Mouse (Mus musculus) embryonic facial prominence, embryonic 13.5 days (tissue): ENCODE results near the gene Gm609. TPM values are rescaled to one million over a fixed set of nuclear protein-coding genes. Genes with fewer than 3 reads are reported as not detected.
"Not testable (repeated sequence)": the region's sequence is repeated elsewhere in the genome, so short reads cannot be mapped to it uniquely, and the experiment has no call there.

Source experiments
- ATAC-seq: fragments of 200-750 bp; cut with Nextera tagmentation; 2 replicates; pipeline ENCODE4 v1.8.0; 2017; ENCODE audit warnings: low read depth; ENCODE audit not compliant: insufficient number of reproducible peaks, insufficient read depth, low FRiP score, low TSS enrichment
- H3K27ac ChIP-seq: fragments of 300-500 bp; sonication (generic); 2 replicates; pipeline ENCODE4 v1.5.1; 2015; ENCODE audit warnings: moderate library complexity, mild to moderate bottlenecking, inconsistent platforms
- H3K27me3 ChIP-seq: fragments of 300-500 bp; sonication (generic); 2 replicates; pipeline ENCODE4 v1.6.1; 2015; ENCODE audit warnings: mild to moderate bottlenecking, inconsistent platforms
- H3K36me3 ChIP-seq: fragments of 300-500 bp; sonication (generic); 2 replicates; pipeline ENCODE4 v1.6.1; 2015; ENCODE audit warnings: mild to moderate bottlenecking, inconsistent platforms
- H3K4me1 ChIP-seq: fragments of 300-500 bp; sonication (generic); 2 replicates; pipeline ENCODE4 v1.6.1; 2015; ENCODE audit warnings: inconsistent platforms
- H3K4me2 ChIP-seq: fragments of 300-500 bp; sonication (generic); 2 replicates; pipeline ENCODE4 v1.6.1; 2015; ENCODE audit warnings: moderate library complexity, mild to moderate bottlenecking, inconsistent platforms
- H3K4me3 ChIP-seq: fragments of 300-500 bp; sonication (generic); 2 replicates; pipeline ENCODE4 v1.5.1; 2015; ENCODE audit warnings: mild to moderate bottlenecking, inconsistent platforms
- H3K9ac ChIP-seq: fragments of 300-500 bp; sonication (generic); 2 replicates; pipeline ENCODE4 v1.6.1; 2015; ENCODE audit warnings: mild to moderate bottlenecking, inconsistent platforms
- H3K9me3 ChIP-seq: fragments of 300-500 bp; sonication (generic); 2 replicates; pipeline ENCODE4 v1.6.1; 2016; ENCODE audit warnings: inconsistent platforms
- WGBS: fragments of 180-500 bp; shearing (Covaris S2); methylation state at CpG from one replicate; pipeline ENCODE4 v1.1.7; 2015; ENCODE audit warnings: mixed read lengths; 5-methylcytosine and 5-hydroxymethylcytosine counted together
- polyA plus RNA-seq: library from polyadenylated mRNA; unstranded; fragments of >200 nt; fragmentation: Nextera tagmentation; extraction: Ambion mirVana; gene quantifications from 2 replicates; pipeline ENCODE4 v1.2.1, GENCODE M21; 2015

Gm609 gene
- polyA plus RNA-seq, 1 experiment from 2014 or later, result not detected

DNA sequence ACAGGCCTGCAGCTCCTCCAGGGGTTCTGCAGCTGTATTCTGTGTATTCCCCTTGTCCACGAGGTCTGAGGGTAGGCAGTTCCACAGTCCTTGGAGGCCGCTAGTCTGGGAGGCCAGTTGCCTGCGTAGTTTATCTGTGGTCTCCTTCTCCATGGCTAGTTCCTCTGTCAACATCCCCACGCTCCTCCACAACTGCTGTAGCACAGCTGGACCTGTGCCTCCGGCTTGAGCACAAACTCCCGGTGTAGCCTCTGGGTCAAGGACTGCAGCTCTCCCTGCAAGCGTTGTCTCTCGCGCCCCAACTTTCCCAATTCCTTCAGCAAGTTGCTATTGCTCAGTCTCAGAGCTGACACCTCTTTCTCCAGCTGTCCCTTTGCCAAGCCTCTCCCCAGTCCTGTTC lies 65.1 kb downstream of the Gm609 start:
- WGBS, result 91% methylated on average over 9 of the region's 9 CpGs
- Histone ChIP-seq H3K36me3 (no peaks in the 10 kb centered on the region), H3K4me1 (no peaks in the 10 kb centered on the region), H3K27ac (no peak overlapping the region), H3K4me2 (no peak overlapping the region), H3K27me3 (no peaks in the 10 kb centered on the region), H3K9me3 (no peaks in the 10 kb centered on the region), H3K9ac (no peak overlapping the region), H3K4me3 (no peak overlapping the region)
- ATAC-seq, result no peak; the same call in 1 of the 2 replicates

DNA sequence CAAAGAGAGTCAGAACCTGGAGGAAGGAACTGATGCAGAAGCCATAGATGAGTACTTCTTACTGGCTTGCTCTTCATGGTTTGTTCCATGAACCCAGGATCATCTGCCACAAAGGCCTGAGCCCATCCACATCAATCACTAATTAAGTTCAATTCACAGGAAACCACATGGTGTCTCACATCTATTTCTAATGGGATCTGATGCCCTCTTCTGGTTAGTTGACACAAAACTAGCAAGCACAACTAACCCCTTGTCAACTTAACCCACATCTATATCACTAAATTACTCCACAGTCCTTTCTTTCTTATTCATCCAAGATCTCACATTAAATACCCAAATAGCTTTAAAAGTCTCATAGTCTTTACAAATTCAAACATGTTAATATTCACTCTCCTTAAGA lies 79.3 kb downstream of the Gm609 start:
- Histone ChIP-seq H3K9ac (no peak overlapping the region), H3K27me3 (no peaks in the 10 kb centered on the region), H3K4me2 (no peak overlapping the region), H3K9me3 (no peaks in the 10 kb centered on the region), H3K4me3 (no peak overlapping the region), H3K36me3 (no peaks in the 10 kb centered on the region), H3K27ac (no peak overlapping the region), H3K4me1 (no peaks in the 10 kb centered on the region)
- no peak for ATAC-seq

DNA sequence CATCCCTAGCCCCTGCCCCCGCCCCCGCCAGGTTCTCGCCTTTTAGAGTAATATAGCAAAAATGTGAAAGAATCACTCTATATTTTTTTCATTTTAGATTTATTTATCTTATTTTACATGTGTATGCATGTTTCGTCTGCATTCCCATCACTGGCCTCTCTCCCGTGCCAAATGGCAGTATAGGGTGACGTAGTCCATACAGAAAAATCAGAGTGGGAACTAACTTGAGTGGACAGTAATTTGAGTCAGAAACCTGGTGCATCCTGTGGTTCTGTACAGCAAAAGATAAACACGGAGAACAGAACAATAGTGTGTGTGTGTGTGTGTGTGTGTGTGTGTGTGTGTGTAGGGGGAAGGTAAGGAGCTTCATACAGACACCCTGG lies 83.7 kb downstream of the Gm609 start:
- Histone ChIP-seq H3K4me2 (peak overlapping the region; percentile 68), H3K9ac (peak overlapping the region; percentile 79), H3K4me3 (peak overlapping the region; percentile 66)
- WGBS, result 33% methylated on average over 7 of the region's 7 CpGs
- not testable (repeated sequence) for H3K27ac ChIP-seq, H3K9me3 ChIP-seq, ATAC-seq, H3K36me3 ChIP-seq, H3K27me3 ChIP-seq, H3K4me1 ChIP-seq

DNA sequence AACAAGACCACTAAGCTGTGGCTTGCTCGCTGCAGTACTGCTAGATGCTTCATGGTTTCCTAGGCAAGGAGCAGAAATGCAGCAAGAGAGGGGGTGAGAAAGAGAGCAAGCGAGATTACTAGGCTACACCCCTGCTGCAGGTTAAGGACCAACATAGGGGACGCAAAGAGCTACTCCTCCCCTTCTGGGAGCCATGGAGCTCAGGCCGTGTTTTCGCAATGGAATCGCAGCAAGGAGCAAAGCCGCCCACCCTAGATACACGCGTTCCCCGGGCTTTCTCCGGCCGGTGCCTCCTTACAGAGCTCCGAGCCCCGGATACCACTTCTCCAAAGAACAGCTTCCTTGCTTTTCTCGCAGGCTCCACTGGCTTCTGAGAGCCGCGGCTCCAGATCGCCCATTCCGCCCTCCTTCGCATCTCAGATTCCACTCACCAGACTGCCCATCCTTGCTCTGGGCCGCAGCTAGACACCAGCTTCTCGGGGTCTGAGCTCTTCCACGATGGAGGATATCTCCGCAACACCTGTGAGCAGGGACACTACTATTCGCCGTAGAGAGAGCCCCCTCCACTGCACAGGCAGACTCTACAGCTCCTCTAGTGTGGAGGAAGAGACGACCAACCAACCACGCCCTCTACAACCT lies 84.2 kb downstream of the Gm609 start, which contains the start of gene Cd200:
Cd200 (minus strand) TSS at position 629 of the 639 bp plus-strand sequence.
- Histone ChIP-seq H3K9me3 (no peaks in the 10 kb centered on the region), H3K36me3 (no peaks in the 10 kb centered on the region), H3K4me1 (no peaks in the 10 kb centered on the region), H3K27me3 (no peaks in the 10 kb centered on the region), H3K4me3 (peak within 1 kb of the TSS; percentile 66), H3K9ac (peak within 1 kb of the TSS; percentile 79), H3K27ac (peak within 1 kb of the TSS; percentile 77), H3K4me2 (peak within 1 kb of the TSS; percentile 68)
- ATAC-seq, result peak; percentile 81
- under 1% methylated on average over 28 of the region's 28 CpGs for whole genome bisulfite sequencing

DNA sequence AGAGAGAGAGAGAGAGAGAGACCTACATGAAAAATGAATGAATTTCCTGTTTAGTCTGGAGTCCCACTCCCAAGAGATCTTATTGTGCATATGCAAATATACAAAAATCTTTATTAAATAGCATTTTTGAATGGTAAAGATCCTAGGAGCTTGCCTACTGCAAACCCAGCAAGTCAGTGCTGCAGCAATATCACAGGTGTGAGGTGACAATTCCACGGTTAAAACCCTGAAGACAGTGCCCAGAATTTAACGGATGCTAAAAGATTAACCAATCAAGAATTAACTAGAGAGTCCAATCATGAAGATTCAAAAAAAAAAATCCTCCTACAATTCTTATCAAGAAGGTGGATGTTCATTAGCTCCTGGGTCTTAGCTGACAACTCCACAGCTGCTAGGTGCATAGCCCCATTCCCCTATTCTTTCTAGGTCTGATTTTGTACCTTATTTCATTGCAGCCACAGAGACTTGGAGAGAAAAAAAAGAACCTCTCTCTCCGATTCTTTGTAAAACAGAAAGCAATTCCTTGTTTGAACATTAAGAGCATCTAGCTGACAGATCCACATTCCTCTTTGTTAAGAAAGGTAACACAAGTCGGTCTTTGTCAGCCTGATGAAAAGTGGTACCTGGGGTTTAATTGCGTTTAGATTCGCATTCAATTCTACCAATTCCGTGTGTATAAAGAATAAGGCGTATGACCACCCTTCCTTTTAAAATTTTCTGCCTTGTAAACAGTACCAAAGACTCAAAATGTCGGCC lies 84.9 kb downstream of the Gm609 start:
- peak overlapping the region; percentile 79 for H3K9ac ChIP-seq
- no peaks in the 10 kb centered on the region for H3K27me3 ChIP-seq
- peak overlapping the region; percentile 77; the same call in 1 of the 2 replicates for H3K27ac ChIP-seq
- H3K4me1 ChIP-seq, result no peaks in the 10 kb centered on the region
- peak overlapping the region; percentile 68 for H3K4me2 ChIP-seq
- no peak for ATAC-seq
- H3K4me3 ChIP-seq, result peak overlapping the region; percentile 66
- H3K36me3 ChIP-seq, result no peaks in the 10 kb centered on the region
- H3K9me3 ChIP-seq, result no peaks in the 10 kb centered on the region
- WGBS, result 33% methylated on average over 9 of the region's 9 CpGs

DNA sequence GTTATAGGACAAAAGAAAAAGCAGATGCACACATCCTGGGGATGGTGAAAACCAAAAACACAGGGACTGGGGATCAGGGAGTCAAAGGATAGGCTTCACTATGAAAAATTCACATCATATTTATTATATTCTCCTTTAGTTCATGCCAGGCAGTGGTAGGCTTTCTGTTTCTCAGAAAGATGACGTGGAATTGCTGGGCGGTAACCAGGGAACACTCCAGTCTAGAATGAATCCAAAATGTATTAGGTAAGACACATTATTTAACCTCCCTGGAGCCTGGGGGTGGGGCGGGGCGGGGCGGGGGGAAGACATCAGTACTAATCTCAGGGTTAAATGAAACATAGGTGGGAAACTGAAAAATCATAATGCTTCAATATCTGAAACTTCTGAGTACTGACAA lies 85.7 kb downstream of the Gm609 start:
- no peaks in the 10 kb centered on the region for H3K4me1 ChIP-seq
- no peaks in the 10 kb centered on the region for H3K36me3 ChIP-seq
- no peak overlapping the region for H3K9ac ChIP-seq
- H3K4me2 ChIP-seq, result peak overlapping the region; percentile 68
- WGBS, result 86% methylated on average over 5 of the region's 5 CpGs
- peak overlapping the region; percentile 66; the same call in 1 of the 2 replicates for H3K4me3 ChIP-seq
- ATAC-seq, result no peak
- H3K27ac ChIP-seq, result no peak overlapping the region
- no peaks in the 10 kb centered on the region for H3K9me3 ChIP-seq
- H3K27me3 ChIP-seq, result no peaks in the 10 kb centered on the region

DNA sequence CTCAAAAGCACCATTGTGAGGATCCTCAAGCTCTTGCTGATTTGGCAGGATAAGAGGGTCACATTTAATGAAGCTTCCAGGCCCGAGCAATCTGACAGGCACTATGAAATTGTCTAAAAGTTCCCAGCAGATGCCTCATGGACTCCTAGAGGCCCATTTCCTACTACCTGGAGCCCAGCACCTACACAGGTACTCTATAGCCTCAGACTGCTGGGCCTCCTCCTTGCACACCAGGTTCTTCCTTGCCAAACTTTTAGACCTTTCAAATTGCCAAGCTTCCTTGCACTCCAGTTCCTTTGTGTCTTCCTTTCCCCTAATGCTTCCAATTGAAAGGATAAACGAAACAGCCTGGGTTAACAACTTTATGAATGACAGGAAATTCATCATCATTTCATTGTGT lies 89.8 kb downstream of the Gm609 start:
- no peak overlapping the region for H3K4me3 ChIP-seq
- no peaks in the 10 kb centered on the region for H3K36me3 ChIP-seq
- no peak for ATAC-seq
- no peaks in the 10 kb centered on the region for H3K9me3 ChIP-seq
- H3K4me1 ChIP-seq, result no peaks in the 10 kb centered on the region
- no peak overlapping the region for H3K4me2 ChIP-seq
- no peak overlapping the region for H3K9ac ChIP-seq
- H3K27ac ChIP-seq, result no peak overlapping the region
- no peaks in the 10 kb centered on the region for H3K27me3 ChIP-seq
- 70% methylated on average over 2 of the region's 2 CpGs for WGBS

DNA sequence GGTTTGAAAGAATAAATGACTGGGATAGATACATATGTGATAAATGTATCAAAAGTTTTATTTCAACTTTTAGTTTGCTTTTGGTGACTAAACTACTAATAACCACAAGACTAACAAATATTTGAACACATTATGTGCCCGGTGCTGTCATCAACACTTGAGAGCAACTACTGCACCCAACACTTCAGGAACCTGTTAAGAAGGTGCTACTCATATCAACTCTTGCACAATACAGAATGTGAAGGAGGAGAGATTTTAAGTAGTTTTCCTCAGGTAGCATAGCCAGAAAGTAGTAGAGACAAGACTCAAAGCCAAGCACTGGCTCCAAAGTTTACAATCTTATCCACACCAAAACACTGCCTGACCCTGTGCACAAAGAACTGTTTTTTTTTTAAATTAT lies 90.7 kb downstream of the Gm609 start:
- WGBS, result 100% methylated on average over 1 of the region's 1 CpGs
- H3K27me3 ChIP-seq, result no peaks in the 10 kb centered on the region
- no peaks in the 10 kb centered on the region for H3K9me3 ChIP-seq
- no peak for ATAC-seq
- no peaks in the 10 kb centered on the region for H3K36me3 ChIP-seq
- H3K9ac ChIP-seq, result no peak overlapping the region
- H3K27ac ChIP-seq, result no peak overlapping the region
- H3K4me2 ChIP-seq, result no peak overlapping the region
- no peaks in the 10 kb centered on the region for H3K4me1 ChIP-seq
- no peak overlapping the region for H3K4me3 ChIP-seq

DNA sequence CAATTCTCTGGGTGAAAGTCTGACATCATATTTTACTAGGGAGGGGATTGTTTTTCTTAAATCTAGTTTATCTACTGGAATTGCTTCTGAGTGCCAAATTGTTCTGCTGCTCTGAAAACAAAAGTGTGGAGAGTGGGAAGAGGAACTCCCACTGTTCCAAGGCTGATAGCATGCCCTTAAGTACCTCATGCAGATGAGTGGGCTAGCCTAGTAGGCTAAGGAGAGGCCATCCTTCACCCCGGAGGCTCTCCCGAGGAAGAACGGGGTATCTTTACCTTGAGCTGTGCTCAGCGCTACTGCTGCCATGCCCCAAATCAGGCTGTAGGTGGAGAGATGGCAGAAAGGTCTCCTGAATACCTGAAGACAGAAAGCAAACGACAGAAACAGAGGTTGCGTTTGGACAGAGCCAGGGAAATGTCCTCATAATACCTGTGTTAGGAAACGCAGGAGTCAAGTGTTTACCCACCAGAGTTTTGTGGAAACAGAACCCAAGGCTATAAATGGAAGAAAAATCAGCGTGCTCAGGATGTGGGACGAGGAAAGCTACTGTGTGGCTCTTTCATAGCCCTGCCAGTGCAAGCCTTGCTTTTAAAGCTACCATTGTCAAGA lies 92.7 kb downstream of the Gm609 start:
- H3K4me2 ChIP-seq, result no peak overlapping the region
- no peak overlapping the region for H3K9ac ChIP-seq
- ATAC-seq, result no peak
- H3K4me1 ChIP-seq, result no peaks in the 10 kb centered on the region
- H3K4me3 ChIP-seq, result no peak overlapping the region
- no peaks in the 10 kb centered on the region for H3K9me3 ChIP-seq
- H3K27me3 ChIP-seq, result no peaks in the 10 kb centered on the region
- 64% methylated on average over 9 of the region's 9 CpGs for WGBS
- no peaks in the 10 kb centered on the region for H3K36me3 ChIP-seq
- H3K27ac ChIP-seq, result no peak overlapping the region

DNA sequence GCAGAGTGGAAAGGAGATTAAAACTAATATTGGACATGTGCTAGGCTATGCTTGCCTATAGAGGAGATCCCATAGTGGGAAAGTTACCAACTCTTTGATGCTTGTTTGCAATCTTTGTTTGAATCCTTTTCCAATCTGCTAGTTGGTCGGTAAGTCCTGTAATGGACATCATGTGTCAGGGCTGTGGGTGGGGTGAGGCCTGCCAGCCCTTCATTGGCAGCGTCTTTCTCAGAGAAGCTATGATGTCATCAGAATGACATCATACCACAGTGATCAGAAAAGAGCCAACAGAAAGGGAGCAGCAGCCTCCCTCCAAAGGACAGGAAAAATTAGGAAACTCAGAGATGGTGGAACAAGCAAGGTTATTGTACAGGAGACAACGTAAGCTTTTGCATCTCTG lies 93.4 kb downstream of the Gm609 start:
- H3K4me3 ChIP-seq, result no peak overlapping the region
- no peaks in the 10 kb centered on the region for H3K4me1 ChIP-seq
- H3K36me3 ChIP-seq, result no peaks in the 10 kb centered on the region
- H3K27me3 ChIP-seq, result no peaks in the 10 kb centered on the region
- H3K9ac ChIP-seq, result no peak overlapping the region
- H3K4me2 ChIP-seq, result no peak overlapping the region
- no peak for ATAC-seq
- 77% methylated on average over 3 of the region's 3 CpGs for WGBS
- H3K27ac ChIP-seq, result no peak overlapping the region
- H3K9me3 ChIP-seq, result no peaks in the 10 kb centered on the region

DNA sequence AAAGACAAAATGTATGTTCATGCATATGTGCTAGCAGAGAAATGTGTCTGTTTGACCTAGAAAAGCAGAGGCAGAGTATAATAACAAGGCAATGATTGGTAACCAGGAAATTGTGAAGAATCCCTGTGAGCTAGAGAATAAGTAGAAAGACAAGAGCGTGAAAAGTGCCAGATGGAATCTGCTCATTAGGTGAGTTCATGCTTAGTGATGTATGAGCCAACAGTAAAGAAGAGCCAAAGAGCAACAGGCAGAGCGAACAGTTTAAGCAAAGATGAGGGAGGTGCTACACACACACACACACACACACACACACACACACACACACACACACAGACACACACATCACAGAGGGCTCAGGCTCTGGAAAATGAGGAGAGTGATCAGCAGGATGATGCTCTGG lies 95.3 kb downstream of the Gm609 start:
- no peaks in the 10 kb centered on the region for H3K9me3 ChIP-seq
- H3K4me2 ChIP-seq, result no peak overlapping the region
- no peak overlapping the region for H3K27ac ChIP-seq
- ATAC-seq, result no peak
- H3K27me3 ChIP-seq, result no peaks in the 10 kb centered on the region
- no peaks in the 10 kb centered on the region; the same call in 1 of the 2 replicates for H3K36me3 ChIP-seq
- no peaks in the 10 kb centered on the region for H3K4me1 ChIP-seq
- WGBS, result 92% methylated on average over 2 of the region's 2 CpGs
- H3K9ac ChIP-seq, result no peak overlapping the region
- no peak overlapping the region for H3K4me3 ChIP-seq

DNA sequence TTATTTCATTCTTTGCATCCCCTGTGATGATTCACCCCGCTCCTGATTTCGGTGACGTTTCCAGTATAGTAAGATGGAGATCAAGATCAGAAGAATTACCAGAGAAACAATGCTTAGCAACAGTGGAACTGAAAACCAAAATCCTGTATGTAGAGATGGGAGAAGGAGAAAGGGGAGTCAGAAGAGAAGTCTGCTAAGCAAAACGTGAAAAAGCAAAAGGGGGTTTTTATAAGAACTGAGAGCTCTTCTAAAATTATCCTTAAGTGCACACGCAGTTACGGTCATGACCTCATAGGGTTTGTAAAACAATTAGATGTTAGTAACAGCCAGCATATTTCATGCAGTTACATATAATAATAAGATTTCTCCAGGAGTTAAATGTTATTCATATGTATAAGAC lies 100.5 kb downstream of the Gm609 start:
- Histone ChIP-seq H3K4me3 (no peak overlapping the region), H3K9ac (no peak overlapping the region), H3K4me1 (no peaks in the 10 kb centered on the region), H3K27me3 (no peaks in the 10 kb centered on the region), H3K27ac (no peak overlapping the region), H3K4me2 (no peak overlapping the region), H3K9me3 (no peaks in the 10 kb centered on the region), H3K36me3 (no peaks in the 10 kb centered on the region; the same call in 1 of the 2 replicates)
- ATAC-seq, result no peak
- 86% methylated on average over 6 of the region's 6 CpGs for WGBS
